Mouse (Mus musculus): ENCODE results near the gene Carns1.

DNA sequence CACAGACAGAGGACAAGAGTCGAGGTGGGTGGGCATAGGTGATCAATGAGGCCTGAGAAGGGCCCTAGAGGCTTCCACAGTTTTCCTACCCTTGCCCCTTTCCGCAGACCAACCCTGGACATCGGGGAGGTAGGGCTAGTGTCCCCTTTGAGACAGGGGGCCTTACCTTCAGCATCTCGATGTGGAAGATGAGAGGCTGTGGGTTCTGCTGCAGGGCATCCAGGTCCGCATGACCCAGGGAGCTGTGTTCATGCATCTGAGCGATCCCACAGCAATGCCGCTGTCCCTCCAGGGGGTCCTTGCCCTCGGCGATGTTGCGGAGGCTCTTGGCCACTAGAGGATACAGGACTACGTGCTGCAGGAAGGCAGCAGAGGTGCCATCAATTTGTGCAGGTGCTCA is 59.5 kb downstream of the Carns1 start:
- TF ChIP-seq CTCF (IDR thresholded peaks at IDR 0.05; ENCODE audit: low read depth, low read length) (no peak), POLR2A (IDR thresholded peaks at IDR 0.05; ENCODE audit: insufficient read depth, low read length) (no peak), EP300 (IDR thresholded peaks at IDR 0.05; ENCODE audit: insufficient read depth, low read depth, low read length) (no peak)
